Mouse (Mus musculus) right cerebral cortex, postnatal 10 days (tissue): Measurements from ENCODE around the gene Plcg2.

Experiments used
- DNase-seq, 2 experiments: peaks; one replicate each; pipeline ENCODE4 v3.0.0; 2021; ENCODE audit warnings: low spot score in 2 of 2

Gene Plcg2

DNA sequence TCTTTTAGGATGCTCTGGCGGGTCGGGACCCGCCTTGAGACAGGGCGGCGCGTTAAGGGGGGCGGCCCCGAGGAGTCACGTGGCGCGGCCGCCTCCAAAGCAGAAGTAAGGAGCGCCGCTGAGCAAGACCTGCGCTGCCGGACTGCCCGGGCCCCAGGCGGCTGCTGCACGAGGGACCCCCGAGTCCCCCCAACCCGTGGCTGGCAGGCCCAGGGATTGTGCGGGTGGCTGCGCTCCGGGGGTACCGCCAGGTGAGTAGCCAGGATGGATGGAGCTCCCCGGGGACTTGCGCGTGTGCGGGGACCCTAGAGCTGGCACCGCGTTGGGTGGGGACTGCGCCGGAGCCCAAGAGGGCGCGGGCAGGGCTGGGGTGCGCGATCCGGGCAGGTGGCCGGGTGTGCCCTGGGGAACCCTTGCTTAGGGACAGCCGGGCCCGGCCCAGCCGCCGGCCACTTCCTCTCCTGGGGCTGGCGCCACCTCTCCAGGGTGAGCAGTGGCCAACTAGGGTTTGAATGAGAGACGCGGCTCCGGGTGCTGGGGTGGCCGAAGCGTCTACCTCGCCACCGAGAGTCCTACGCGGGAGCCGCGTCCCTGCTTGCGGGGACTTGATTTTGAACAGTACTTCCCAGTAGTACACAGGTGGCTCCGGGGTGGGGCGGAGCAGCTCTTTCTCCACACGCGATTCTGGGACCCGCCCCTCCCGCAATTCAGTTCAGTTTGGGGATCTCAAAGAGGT lies at the start of gene Plcg2:
Gene Plcg2, plus strand, starts transcription at position 113 of the 736 bp plus-strand sequence.
- DNase-seq = peak; percentile 42 to 48

- peak; percentile 76 to 87 for DNase-seq
These were observed 47.0 kb upstream of the Plcg2 start for GRCm38 (mm10) chr8:117451072-117451471.

DNA sequence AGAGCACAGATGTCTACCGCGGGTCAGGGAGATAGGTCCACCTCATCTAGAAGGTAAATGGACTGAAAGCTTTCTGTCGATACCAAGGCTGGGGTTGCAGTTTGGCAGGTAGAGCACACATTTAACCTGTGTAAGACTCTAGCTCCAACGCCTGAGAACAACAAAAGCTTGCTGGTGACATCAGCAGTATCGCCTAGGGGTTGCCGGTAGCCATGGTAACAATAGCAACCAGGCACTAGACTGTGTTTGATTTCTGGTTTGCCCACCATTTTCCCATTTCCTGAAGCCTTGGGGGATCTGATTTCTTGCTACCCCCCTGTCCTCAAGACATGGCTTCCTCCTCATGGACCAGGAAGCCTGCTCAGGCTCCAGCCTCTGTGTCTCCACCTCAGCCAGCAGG lies 44.1 kb upstream of the Plcg2 start:
- DNase-seq = no peak

DNA sequence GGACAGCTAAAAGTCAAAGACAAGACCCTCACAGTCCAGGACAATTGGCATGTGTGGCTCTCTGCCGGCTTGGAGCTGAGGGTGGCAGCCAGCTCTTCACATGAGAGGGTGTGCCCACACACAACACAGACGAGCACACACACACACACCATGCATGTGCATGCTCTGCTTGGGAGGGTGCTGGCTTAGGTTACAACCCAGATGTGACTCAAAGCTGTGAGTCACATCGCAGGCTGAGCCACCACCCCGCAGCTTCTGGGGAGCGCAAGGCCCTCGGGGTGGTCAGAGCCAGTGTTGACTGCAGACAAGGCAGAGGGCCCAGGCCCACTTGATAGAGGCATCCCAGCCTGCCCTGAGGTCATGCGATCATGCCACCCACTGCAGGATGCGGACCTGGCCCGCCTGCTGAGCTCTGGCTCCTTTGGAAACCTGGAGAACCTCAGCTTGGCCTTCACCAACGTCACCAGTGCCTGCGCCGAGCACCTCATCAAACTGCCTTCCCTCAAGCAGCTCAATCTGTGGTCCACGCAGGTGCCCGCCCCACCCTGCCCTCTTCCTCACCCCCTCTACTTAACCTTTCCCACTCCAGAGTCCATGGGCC lies 43.5 kb upstream of the Plcg2 start:
- no peak for DNase-seq

GRCm38 (mm10) chr8:117455701-117456100 lies 42.4 kb upstream of the Plcg2 start:
- no peak for DNase-seq

DNA sequence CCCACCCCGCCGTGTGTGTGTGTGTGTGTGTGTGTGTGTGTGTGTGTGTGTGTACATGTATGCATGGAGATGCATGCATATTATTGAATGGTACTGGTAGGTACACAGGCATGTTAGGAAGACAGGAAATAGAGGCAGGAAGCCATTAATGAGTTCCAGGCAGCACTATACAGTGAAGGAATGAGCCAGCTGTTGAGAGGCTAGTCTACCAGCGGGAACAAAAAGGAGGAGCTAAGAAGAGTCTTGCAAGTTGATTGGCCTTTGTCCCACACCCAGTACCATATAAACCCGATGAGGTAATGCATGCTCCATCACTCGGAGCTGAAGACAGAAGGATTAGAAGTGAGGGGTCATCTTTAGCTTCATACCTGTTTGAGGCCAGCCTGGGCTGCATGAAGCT lies 39.7 kb upstream of the Plcg2 start:
- no peak for DNase-seq

- no peak for DNase-seq
These were observed 35.3 kb upstream of the Plcg2 start for GRCm38 (mm10) chr8:117462701-117463284.

DNA sequence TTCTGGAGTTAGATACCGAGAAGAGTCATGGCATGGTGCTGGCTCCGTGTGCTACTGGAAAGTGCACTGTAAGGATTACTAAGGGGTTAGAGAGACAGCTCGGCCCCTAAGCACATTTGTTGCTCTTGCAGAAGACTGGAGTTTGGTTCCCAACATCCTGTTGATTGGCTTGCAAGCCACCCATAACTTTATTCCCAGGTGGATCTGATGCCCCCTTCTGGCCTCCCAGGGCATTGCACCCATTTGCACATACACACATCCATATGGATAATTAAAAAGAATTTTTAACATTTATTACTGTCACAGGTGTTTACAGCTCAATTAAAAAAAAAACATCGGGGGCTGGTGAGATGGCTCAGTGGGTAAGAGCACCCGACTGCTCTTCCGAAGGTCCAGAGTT lies 33.6 kb upstream of the Plcg2 start:
- peak in 1 of 2 experiments; percentile 52 for DNase-seq

GRCm38 (mm10) chr8:117465250-117465649 lies 32.8 kb upstream of the Plcg2 start:
- peak; percentile 75 to 78 for DNase-seq

- no peak for DNase-seq
These were observed 30.6 kb upstream of the Plcg2 start for GRCm38 (mm10) chr8:117467466-117467865.

GRCm38 (mm10) chr8:117469431-117470341 lies 28.4 kb upstream of the Plcg2 start:
- DNase-seq = peak in 1 of 2 experiments; percentile 24

DNA sequence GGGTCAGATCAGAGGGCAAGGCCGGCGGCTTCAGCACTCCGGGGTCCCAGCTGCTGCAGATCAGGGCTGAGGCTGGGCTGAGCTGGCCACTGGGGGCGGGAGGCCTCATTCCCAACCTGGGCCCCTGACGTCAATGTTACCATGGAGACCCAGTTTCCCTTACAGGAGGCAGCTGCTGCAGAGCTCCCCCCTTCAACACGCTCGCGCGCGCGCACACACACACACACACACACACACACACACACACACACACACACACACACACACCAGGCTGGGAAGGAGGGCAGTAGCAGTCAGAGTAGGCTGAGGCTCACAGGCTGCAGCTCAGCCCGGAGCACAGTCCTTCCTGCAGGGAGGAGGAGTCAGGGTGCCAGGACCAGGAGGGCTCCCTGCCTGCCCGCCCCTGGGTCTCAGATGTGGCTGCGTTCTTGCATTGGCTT lies 27.7 kb upstream of the Plcg2 start:
- DNase-seq = peak; percentile 93 to 96

GRCm38 (mm10) chr8:117471174-117471573 lies 26.9 kb upstream of the Plcg2 start:
- peak; percentile 80 to 83 for DNase-seq

GRCm38 (mm10) chr8:117471655-117472054 lies 26.4 kb upstream of the Plcg2 start:
- no peak for DNase-seq

DNA sequence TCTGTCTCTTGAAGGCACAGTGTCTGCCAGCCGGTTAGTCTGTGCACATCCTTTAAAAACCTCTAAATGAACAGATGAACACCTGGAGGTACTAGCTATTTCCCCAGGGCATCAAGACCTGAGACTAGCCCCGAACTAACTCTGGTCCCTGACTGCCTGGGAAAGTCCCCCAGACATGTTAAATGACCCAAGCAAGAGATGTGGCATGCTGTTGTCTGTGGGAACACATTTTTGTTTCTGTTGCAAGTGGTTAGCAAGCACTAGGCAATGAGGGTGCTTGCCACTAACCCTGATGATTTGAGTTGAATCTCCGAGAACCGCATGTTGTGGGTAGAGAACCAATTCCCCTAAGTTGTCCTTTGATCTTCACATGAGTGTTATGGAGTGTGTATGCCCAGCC lies 25.8 kb upstream of the Plcg2 start:
- DNase-seq = no peak

DNA sequence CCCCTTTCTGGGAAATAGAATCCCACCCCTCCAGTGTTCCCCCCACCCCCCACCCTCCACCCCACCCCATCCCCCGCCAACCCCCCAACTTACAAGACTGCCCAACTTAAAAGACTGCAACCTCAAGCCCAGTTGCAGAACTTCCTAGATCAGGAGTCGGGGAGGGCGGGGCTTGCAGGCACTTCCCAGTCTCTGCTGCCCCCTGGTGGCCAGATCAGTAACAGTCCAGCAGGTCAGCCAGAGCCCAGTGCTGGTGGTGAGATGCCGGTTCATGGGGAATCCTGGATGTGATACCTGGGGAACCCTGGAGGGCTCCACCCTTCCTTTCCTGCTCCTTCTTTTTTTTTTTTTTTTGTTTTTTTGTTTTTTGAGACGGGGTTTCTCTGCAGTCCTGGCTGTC lies 23.1 kb upstream of the Plcg2 start:
- DNase-seq = peak; percentile 91 to 93

GRCm38 (mm10) chr8:117475819-117476218 lies 22.3 kb upstream of the Plcg2 start:
- peak; percentile 50 to 63 for DNase-seq

DNA sequence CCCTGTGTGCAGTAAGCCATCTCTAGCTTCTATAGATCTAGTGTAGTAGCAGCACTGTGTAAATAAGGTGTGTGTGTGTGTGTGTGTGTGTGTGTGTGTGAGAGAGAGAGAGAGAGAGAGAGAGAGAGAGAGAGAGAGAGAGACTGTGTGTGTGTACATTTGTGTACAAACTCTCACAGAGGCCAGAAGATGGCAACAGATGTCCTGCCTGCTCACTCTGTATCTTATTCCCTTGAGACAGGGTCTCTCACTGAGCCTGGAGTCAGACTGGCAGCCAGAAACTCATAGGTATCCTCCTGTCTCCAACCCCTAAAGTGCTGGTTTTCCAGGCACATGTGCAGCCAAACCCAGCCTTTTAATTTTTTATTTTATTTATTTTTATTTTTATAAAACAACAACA lies 20.0 kb upstream of the Plcg2 start:
- DNase-seq = no peak

GRCm38 (mm10) chr8:117479996-117480395 lies 18.1 kb upstream of the Plcg2 start:
- no peak for DNase-seq

GRCm38 (mm10) chr8:117480516-117480915 lies 17.6 kb upstream of the Plcg2 start:
- no peak for DNase-seq

- DNase-seq = peak; percentile 37 to 44
These were observed 16.3 kb upstream of the Plcg2 start for GRCm38 (mm10) chr8:117481830-117482229.

- no peak for DNase-seq
These were observed 13.4 kb upstream of the Plcg2 start for GRCm38 (mm10) chr8:117484731-117485130.
